Mouse (Mus musculus) midbrain, embryonic 12.5 days (tissue): Measurements from ENCODE around the gene Rad23a. TPM values are rescaled to one million over a fixed set of nuclear protein-coding genes. Genes with fewer than 3 reads are reported as not detected.
A peak's percentile ranks its signal among the peaks of the same experiment; 100 is the strongest.

Experiments
- ATAC-seq: fragments of 200-750 bp; cut with Nextera tagmentation; 2 replicates; pipeline ENCODE4 v1.8.0; 2017; ENCODE audit warnings: low read depth, moderate TSS enrichment, moderate library complexity; ENCODE audit not compliant: low FRiP score
- H3K27ac ChIP-seq: fragments of 300-500 bp; sonication (generic); replicated peaks from 2 replicates; pipeline ENCODE4 v1.5.1; 2016; ENCODE audit warnings: mild to moderate bottlenecking
- H3K27me3 ChIP-seq: fragments of 300-500 bp; sonication (generic); 2 replicates; pipeline ENCODE4 v1.6.1; 2016; ENCODE audit warnings: mild to moderate bottlenecking
- H3K36me3 ChIP-seq: fragments of 300-500 bp; sonication (generic); 2 replicates; pipeline ENCODE4 v1.6.1; 2016
- H3K4me1 ChIP-seq: fragments of 300-500 bp; sonication (generic); 2 replicates; pipeline ENCODE4 v1.6.1; 2016
- H3K4me2 ChIP-seq: fragments of 300-500 bp; sonication (generic); replicated peaks from 2 replicates; pipeline ENCODE4 v1.6.1; 2016; ENCODE audit warnings: mild to moderate bottlenecking, moderate library complexity
- H3K4me3 ChIP-seq: fragments of 300-500 bp; sonication (generic); 2 replicates; pipeline ENCODE4 v1.5.1; 2016; ENCODE audit warnings: mild to moderate bottlenecking
- H3K9ac ChIP-seq: fragments of 300-500 bp; sonication (generic); replicated peaks from 2 replicates; pipeline ENCODE4 v1.6.1; 2016; ENCODE audit warnings: mild to moderate bottlenecking, moderate library complexity
- H3K9me3 ChIP-seq: fragments of 300-500 bp; sonication (generic); 2 replicates; pipeline ENCODE4 v1.6.1; 2016; ENCODE audit warnings: mild to moderate bottlenecking
- WGBS: fragments of 180-500 bp; shearing (Covaris S2); methylation state at CpG from one replicate; pipeline ENCODE4 v1.1.7; 2016; 5-methylcytosine and 5-hydroxymethylcytosine counted together
- polyA plus RNA-seq: library from polyadenylated mRNA; unstranded; fragments of >200 nt; fragmentation: Nextera tagmentation; extraction: Ambion mirVana; gene quantifications from 2 replicates; pipeline ENCODE4 v1.2.1, GENCODE M21; 2016

Gene Rad23a
- 104 and 110 TPM in 2 replicates for polyA plus RNA-seq

DNA sequence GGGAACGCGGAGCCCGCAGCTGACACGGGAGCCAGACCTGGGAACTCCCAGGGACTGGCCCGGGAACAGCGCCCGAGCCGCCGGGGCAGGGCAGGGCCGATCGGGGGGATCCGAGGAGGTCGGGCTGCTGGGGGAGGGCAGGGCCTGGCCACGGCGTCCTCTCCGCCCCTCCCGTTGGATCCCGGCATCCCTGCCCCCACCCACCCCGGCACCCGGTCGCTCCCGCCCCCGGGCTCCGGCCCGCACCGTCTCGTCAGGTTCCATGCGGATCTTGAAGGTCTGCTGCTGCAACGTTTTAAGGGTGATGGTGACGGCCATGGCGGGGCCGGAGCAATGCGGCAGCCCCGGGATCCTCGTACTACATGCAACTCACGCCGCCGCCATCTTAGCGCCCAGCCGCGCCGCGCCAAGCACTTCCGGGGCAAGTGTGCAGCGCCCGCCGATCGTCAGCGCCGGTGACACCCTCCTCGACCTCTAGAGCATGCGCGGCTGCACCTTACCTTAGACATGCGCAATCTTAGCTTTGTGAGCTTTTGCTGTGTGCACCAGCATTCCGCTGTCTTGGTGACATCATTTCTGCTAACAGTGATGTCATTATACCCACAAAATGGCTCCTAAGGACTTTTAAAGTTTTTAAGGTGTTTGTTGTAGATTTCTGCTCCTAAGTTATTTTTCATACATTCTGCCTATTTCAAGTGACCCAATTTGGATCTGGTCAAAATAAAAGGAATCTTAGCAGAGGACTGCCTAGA is at the start of gene Rad23a:
Gene Rad23a, minus strand, starts transcription at position 418 of the 752 bp plus-strand sequence.
- peaks cover 76% of the 10 kb centered on the region for H3K36me3 ChIP-seq
- H3K27me3 ChIP-seq = no peaks in the 10 kb centered on the region
- H3K27ac ChIP-seq = peak within 1 kb of the TSS; percentile 86
- H3K9me3 ChIP-seq = no peaks in the 10 kb centered on the region
- H3K4me3 ChIP-seq = peak within 1 kb of the TSS; percentile 94
- peak within 1 kb of the TSS; percentile 74 for H3K4me2 ChIP-seq
- peak; percentile 96 for ATAC-seq
- WGBS = under 1% methylated on average over 46 of the region's 55 CpGs
- H3K4me1 ChIP-seq = peaks cover 26% of the 10 kb centered on the region
- H3K9ac ChIP-seq = peak within 1 kb of the TSS; percentile 93

DNA sequence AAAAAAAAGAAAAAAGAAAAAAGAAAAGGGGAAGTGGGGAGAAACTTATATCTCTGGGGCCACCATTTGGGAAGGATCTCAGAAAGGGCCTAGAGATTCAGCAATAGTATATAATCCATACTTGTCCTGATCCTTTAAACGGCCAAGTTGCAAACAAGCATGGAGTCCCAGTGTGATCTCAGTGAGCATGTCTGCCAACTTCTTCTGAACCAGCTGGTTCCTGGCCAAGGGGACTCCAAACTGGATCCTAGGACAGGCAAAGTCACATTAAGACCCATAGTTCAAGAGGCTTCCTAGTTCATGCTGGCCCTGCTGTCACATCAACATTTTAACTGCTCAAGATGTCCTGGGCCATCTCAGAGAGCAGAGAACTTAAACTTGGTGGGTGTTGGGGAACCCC is 48.7 kb upstream of the Rad23a start:
- Histone ChIP-seq H3K4me1 (peaks cover 11% of the 10 kb centered on the region), H3K27me3 (no peaks in the 10 kb centered on the region), H3K9ac (no peak overlapping the region), H3K36me3 (peaks cover 47% of the 10 kb centered on the region), H3K4me3 (no peak overlapping the region), H3K9me3 (no peaks in the 10 kb centered on the region), H3K27ac (no peak overlapping the region), H3K4me2 (no peak overlapping the region)
- WGBS = 100% methylated on average over 1 of the region's 1 CpGs
- ATAC-seq = no peak

DNA sequence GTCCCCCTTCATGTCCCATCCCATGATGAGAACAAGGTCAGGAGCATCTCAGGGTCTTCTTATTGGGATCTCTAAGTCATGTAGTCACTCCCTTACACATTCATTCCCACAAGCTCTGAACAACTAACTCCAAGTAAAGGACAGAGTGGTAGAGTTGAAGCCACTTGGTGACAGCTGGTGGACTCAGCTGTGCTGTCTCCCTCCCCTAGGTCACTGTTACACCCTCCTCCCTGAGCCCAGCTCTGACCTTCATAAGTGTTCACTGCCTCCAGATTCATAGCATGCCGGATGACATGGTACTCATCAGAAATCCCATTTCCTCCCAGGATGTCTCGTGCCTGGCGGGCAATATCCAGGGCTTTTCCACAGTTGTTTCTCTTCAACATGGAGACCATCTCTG is 47.8 kb upstream of the Rad23a start:
- Histone ChIP-seq H3K4me1 (peaks cover 7% of the 10 kb centered on the region), H3K36me3 (peaks cover 47% of the 10 kb centered on the region), H3K4me2 (no peak overlapping the region), H3K9ac (no peak overlapping the region), H3K4me3 (no peak overlapping the region), H3K27ac (no peak overlapping the region), H3K9me3 (no peaks in the 10 kb centered on the region), H3K27me3 (no peaks in the 10 kb centered on the region)
- 98% methylated on average over 3 of the region's 3 CpGs for WGBS
- ATAC-seq = no peak

DNA sequence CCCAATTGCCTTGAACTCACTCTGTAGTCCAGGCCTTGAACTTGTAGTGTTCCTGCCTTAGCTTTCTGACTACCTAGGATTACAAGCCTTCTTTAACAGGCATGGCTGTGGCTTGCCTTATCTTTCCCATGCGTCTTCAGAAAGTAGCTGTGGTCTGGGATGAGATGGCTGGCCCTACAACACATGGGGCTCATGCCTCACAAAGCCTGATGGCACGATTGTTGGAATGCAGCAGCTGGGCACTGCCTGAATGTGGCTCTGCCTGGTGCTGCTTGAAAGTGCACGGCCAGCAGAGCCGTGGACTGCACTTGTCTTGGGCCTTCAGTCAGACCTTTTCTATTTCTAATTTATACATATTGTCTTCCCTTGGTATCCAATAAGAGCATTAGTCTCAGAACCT is 44.3 kb upstream of the Rad23a start:
- Histone ChIP-seq H3K9me3 (no peaks in the 10 kb centered on the region), H3K4me2 (no peak overlapping the region), H3K27ac (no peak overlapping the region), H3K36me3 (peaks cover 37% of the 10 kb centered on the region), H3K4me1 (no peaks in the 10 kb centered on the region), H3K9ac (no peak overlapping the region), H3K4me3 (no peak overlapping the region), H3K27me3 (no peaks in the 10 kb centered on the region)
- ATAC-seq = no peak
- WGBS = 86% methylated on average over 4 of the region's 4 CpGs

DNA sequence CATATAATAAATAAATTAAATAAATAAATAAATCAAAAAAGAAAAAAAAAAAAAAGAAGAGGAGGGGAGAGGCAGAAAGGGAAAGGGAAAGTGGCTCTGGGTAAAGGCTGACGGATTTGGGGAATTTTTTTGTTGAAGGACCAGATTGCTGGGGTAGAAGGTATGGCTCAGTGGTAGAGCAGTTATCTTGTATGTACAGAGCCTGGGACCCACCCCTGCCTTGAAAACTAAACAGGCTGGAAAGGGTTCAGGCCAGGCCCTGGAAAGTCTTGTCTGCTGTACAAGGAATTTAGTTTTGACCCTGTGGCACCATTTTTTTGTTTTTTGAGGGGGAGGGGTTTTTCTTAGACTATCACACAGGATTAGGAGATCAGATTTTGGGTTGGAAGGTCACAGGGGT is 38.5 kb upstream of the Rad23a start:
- H3K36me3 ChIP-seq = no peaks in the 10 kb centered on the region
- H3K27me3 ChIP-seq = no peaks in the 10 kb centered on the region
- H3K27ac ChIP-seq = no peak overlapping the region
- no peak overlapping the region for H3K4me3 ChIP-seq
- ATAC-seq = no peak
- no peak overlapping the region for H3K9ac ChIP-seq
- H3K9me3 ChIP-seq = no peaks in the 10 kb centered on the region
- no peaks in the 10 kb centered on the region for H3K4me1 ChIP-seq
- no peak overlapping the region for H3K4me2 ChIP-seq
- 80% methylated on average over 1 of the region's 1 CpGs for WGBS

DNA sequence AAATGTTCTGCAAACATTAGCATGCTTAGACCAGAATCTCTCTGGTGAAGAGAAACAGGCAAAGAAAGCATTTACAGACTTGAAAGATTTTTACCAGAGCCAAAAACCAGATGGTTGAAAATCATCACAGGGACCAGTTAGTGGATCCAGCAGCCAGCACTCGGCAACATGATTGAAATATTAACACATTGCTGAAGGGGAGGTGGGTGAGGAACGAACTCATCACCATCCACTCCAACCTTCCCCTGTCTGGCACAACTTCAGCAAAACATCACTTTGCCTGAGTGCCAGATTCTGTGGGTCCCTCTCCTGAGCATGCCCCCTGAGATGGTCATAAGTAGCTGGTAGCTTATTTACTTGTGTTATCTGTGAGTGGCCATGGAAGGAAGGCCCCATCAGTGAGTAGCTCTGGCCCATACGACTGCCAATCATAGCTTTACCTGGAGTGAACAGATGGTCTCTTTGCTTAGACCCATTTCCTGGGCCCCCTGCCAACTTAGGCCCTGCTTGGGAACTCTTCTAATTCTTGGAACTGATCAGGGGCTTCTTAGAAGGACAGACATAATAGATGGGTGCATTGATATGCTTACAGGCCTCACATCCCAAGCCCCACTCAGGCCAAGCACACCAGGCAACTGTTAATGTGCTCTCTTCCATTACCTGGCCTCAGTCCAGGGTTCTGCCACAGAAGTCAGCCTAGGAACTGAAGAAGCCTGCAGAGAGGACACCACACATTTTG is 37.0 kb upstream of the Rad23a start:
- H3K4me1 ChIP-seq = peaks cover 6% of the 10 kb centered on the region
- H3K9me3 ChIP-seq = no peaks in the 10 kb centered on the region
- no peaks in the 10 kb centered on the region for H3K36me3 ChIP-seq
- no peak overlapping the region for H3K27ac ChIP-seq
- no peak overlapping the region for H3K4me2 ChIP-seq
- H3K4me3 ChIP-seq = no peak overlapping the region
- WGBS = 90% methylated on average over 3 of the region's 3 CpGs
- peaks cover 7% of the 10 kb centered on the region for H3K27me3 ChIP-seq
- no peak for ATAC-seq
- no peak overlapping the region for H3K9ac ChIP-seq

DNA sequence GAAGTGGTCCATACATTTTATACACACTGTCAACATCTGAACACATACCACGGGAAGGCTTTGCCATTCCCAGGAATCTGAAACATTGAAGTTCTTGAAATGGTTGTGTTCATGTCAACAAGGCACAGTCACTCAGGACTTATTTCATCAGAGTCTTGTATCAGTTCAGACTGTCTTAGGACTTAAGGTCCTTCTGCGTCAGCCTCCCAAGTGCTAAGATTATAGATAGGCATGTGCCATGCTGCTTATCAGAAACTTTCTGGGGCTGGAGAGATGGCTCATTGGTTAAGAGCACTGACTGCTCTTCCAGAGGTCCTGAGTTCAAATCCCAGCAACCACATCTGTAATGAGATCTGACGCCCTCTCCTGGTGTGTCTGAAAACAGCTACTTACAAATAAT is 33.9 kb upstream of the Rad23a start:
- WGBS = 93% methylated on average over 3 of the region's 3 CpGs
- H3K4me2 ChIP-seq = no peak overlapping the region
- H3K36me3 ChIP-seq = peaks cover 3% of the 10 kb centered on the region; the same call in 1 of the 2 replicates
- no peaks in the 10 kb centered on the region for H3K9me3 ChIP-seq
- no peak overlapping the region for H3K9ac ChIP-seq
- H3K4me3 ChIP-seq = no peak overlapping the region
- ATAC-seq = no peak
- H3K27me3 ChIP-seq = peaks cover 14% of the 10 kb centered on the region
- H3K27ac ChIP-seq = no peak overlapping the region
- H3K4me1 ChIP-seq = peaks cover 13% of the 10 kb centered on the region

DNA sequence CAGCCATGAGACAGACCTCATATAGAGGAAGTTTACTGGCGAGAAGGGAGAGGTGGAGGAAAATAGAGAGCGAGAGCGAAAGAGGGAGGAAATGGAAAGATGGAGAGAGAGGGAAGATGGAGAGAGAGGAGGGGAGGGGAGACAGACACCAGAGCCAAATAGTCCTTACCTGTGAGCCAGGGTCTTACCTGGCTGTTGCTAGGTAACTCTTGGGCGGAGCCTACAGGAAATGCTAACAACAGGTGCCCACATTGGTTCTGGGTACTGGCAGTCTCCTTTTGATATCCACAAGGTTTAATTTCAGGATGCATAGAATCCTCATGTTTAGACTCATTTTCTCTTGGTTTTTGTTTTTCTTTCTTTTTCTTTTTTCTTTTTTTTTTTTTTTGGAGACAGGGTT is 32.6 kb upstream of the Rad23a start:
- Histone ChIP-seq H3K4me2 (peak overlapping the region; percentile 73), H3K9me3 (no peaks in the 10 kb centered on the region), H3K4me3 (peak overlapping the region; percentile 40), H3K27ac (no peak overlapping the region), H3K4me1 (peaks cover 13% of the 10 kb centered on the region), H3K9ac (no peak overlapping the region), H3K27me3 (peaks cover 14% of the 10 kb centered on the region), H3K36me3 (peaks cover 16% of the 10 kb centered on the region)
- 83% methylated on average over 4 of the region's 4 CpGs for WGBS
- ATAC-seq = no peak

DNA sequence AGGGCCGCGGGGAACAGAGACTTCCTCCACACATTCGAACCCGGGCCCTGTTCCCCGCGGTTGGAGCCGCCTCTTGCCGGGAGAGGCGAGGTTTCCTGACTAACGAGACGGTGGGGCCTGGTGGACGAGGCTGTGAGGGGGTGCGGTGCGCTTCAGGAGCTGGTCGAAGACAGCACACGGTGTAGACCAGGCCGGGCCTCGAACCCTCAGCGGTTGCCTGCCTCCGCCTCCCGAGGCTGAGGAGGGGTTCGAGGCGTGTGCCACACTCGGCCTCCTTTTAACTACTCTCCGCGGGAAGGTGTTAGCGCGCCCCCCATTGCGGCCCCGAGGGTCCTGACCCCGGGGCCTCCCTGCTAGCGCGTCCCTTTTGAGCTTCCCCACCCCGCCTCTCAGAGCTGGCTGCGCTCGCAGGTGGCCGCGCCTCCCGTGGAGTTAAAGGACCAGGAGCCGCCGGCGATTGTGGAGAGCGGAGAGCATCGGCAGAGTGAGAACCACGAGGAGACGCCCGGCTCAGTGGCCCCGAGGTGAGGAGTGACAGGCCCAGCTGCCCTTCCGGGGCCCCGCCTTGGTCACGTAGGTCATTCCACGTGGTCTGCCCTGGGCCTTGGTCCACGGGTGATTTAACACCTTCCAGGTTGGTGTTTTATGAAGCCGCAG is 32.0 kb upstream of the Rad23a start:
- H3K4me2 ChIP-seq = peak overlapping the region; percentile 73
- no peaks in the 10 kb centered on the region for H3K9me3 ChIP-seq
- H3K9ac ChIP-seq = peak overlapping the region; percentile 53
- peak overlapping the region; percentile 40 for H3K4me3 ChIP-seq
- ATAC-seq = peak; percentile 58; the same call in 1 of the 2 replicates
- H3K27me3 ChIP-seq = peaks cover 14% of the 10 kb centered on the region
- no peak overlapping the region for H3K27ac ChIP-seq
- peaks cover 13% of the 10 kb centered on the region for H3K4me1 ChIP-seq
- 3% methylated on average over 53 of the region's 54 CpGs for WGBS
- peaks cover 22% of the 10 kb centered on the region for H3K36me3 ChIP-seq

DNA sequence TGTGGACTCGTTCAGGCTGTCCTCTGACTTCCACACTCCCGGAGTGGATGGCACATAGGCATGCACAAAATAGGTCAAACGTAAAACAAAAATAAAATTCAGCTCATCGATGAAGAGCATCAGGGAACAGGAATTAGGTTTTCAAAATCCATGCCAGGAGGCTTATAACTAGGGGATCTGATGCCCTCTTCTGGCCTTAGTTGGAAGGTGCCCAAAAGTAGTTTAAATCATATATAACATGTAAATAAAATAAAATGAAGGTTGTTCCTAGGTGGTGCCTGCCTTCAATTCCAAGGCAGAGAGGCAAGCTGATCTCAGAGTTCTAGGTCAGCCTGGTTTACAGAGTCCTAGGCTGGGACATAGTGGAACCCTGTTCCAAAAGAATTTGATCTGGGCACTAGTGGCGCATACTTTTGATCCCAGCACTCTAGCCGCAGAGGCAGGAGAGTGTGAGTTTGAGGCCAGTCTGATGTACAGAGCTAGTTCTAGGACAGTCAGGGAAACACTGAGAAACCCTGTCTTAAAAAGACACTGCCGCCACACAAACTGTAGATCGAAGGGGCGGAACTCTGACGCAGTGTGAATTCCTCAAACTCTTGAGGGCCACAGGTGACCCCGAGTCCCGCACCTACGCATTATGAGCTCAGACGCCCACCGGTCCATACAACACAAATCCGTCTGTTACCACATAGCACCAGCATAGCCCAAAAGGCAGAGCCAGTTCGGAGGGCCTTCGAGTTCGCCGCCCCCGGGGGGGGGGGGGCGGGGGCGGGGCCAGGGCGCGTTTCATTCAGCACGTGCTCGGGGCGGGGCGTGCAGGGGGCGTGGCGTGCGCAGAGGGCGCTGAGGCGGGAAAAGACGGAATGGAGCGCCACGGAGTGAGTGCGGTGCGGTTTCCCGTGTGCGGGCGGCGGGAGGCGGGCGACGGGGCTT is 31.2 kb upstream of the Rad23a start, which contains the start of gene Syce2:
Gene Syce2, plus strand, starts transcription at position 736 of the 933 bp plus-strand sequence.
- Histone ChIP-seq H3K4me3 (peak within 1 kb of the TSS; percentile 40), H3K27me3 (peaks cover 14% of the 10 kb centered on the region), H3K4me1 (peaks cover 13% of the 10 kb centered on the region), H3K9me3 (no peaks in the 10 kb centered on the region), H3K9ac (peak within 1 kb of the TSS; percentile 53), H3K27ac (no peak within 1 kb of the TSS), H3K4me2 (peak within 1 kb of the TSS; percentile 73), H3K36me3 (peaks cover 30% of the 10 kb centered on the region)
- WGBS = 17% methylated on average over 44 of the region's 46 CpGs
- ATAC-seq = peak; percentile 56; the same call in 1 of the 2 replicates

DNA sequence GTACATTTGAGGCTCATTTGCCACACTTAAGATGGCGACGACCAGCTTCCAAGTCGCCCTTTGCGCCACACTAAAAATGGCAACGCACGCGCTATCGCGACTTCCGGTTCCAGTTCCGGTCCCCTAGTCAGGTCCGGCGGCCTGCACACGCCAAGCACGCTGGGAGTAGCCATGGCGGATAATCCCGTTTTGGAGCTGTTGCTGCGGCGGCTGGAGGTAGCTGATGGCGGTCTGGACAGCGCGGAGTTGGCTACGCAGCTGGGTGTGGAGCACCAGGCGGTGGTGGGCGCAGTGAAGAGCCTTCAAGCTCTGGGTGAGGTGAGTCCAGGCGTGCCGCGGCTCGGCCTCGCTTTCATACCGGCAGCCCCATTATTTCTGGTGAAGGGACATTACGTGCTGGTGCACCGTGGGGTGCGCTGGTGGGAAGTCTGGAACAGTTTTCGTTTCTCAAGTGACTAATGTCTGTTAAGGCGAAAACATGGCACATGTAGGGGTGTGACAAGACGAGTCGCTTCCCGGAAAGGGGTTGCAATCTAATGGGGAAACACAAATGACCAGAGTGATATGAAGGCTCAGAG is 16.5 kb upstream of the Rad23a start, which contains the start of gene Farsa:
Gene Farsa, plus strand, starts transcription at position 126 of the 578 bp plus-strand sequence.
- H3K4me3 ChIP-seq = peak within 1 kb of the TSS; percentile 79
- H3K27me3 ChIP-seq = 0 out of 2 replicates have a peak, but pooled peaks cover 6% of the 10 kb centered on the region
- ATAC-seq = peak; percentile 94
- peaks cover 23% of the 10 kb centered on the region for H3K36me3 ChIP-seq
- H3K9ac ChIP-seq = peak within 1 kb of the TSS; percentile 74
- under 1% methylated on average over 39 of the region's 39 CpGs for WGBS
- no peaks in the 10 kb centered on the region for H3K9me3 ChIP-seq
- H3K4me1 ChIP-seq = peaks cover 14% of the 10 kb centered on the region
- peak within 1 kb of the TSS; percentile 61 for H3K4me2 ChIP-seq
- peak within 1 kb of the TSS; percentile 68 for H3K27ac ChIP-seq
